Mouse (Mus musculus): ENCODE data around the gene Ahcyl1.

DNA sequence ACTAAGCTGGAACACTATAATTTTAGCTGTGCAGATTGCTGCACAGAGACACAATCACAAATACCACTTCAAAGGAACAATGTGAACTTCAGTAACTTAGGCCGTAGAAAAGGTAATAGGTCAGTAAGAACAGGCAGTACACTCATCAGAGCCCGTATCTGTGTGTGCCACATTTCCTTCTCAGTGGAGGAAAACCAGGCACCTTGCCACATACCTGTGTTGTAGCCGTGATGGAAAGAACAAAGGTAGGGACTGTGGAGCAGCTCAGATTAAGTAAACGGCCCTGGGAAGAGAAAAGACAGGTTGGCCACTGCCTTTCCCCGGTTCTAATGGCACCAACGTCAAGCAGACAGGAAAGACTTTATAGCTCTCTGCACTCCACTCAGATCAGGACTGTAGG lies 28.9 kb downstream of the Ahcyl1 start:
- TF ChIP-seq POLR2A (IDR thresholded peaks at IDR 0.05; ENCODE audit: borderline replicate concordance, extremely low read depth, low read depth, low read length) (no peak), CTCF (IDR thresholded peaks at IDR 0.05; ENCODE audit: insufficient read depth, low read length) (no peak)
